Mouse (Mus musculus): ENCODE data around the gene Nmnat2. TPM values are rescaled to one million over a fixed set of nuclear protein-coding genes. Genes with fewer than 3 reads are reported as not detected.
A peak's percentile ranks its signal among the peaks of the same experiment; 100 is the strongest.
"Not testable (repeated sequence)": the region's sequence is repeated elsewhere in the genome, so short reads cannot be mapped to it uniquely, and the experiment has no call there.

Gene Nmnat2
- polyA plus RNA-seq, 1 experiment from 2014 or later, result 99.6 TPM

- no peaks in the 10 kb centered on the region for H3K9me3 ChIP-seq (ENCODE audit: control insufficient read depth, low read length)
- ATAC-seq (ENCODE audit: low read depth), result peak; percentile 21; the same call in 1 of the 2 replicates
- peaks cover 7% of the 10 kb centered on the region; the same call in 1 of the 2 replicates for H3K4me1 ChIP-seq (ENCODE audit: control insufficient read depth, insufficient read depth, low read length)
- no peak overlapping the region for H3K4me3 ChIP-seq (ENCODE audit: low read depth, low read length)
- no peak overlapping the region for H3K27ac ChIP-seq (ENCODE audit: low read depth, low read length)
- H3K27me3 ChIP-seq (ENCODE audit: control insufficient read depth, insufficient read depth, low read length), result no peaks in the 10 kb centered on the region
- no peaks in the 10 kb centered on the region for H3K36me3 ChIP-seq (ENCODE audit: control insufficient read depth, insufficient read depth, low read length)
- H3K4me2 ChIP-seq (ENCODE audit: low read depth, low read length), result no peak overlapping the region
- H3K9ac ChIP-seq (replicated peaks; ENCODE audit: low read depth, low read length), result no peak overlapping the region
- WGBS, result 60% methylated on average over 16 of the region's 16 CpGs
Measured at GRCm38 (mm10) chr1:153071563-153071962, 116.8 kb downstream of the Nmnat2 start.

DNA sequence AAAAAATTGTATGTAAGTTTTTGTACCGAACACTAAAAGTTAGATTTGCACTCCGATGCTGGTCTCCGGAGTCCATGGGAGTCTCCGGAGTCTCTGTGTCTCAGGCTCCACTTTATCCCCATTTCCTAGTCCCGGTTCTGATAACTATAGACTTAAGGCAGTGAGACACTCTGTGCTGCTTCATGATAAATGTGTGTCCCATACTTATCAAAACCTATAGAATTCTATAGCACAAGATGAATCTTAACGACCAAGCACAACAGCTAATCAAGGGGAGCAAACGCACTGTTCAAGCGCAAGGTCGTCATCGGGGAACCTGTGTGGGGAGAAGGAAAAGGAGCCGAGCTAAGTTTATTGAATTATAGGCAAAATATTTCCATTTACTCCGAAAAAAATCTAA is 117.2 kb downstream of the Nmnat2 start:
- WGBS, result 53% methylated on average over 12 of the region's 12 CpGs

GRCm38 (mm10) chr1:153072711-153073110 is 117.9 kb downstream of the Nmnat2 start:
- no peak overlapping the region for H3K27ac ChIP-seq (ENCODE audit: low read depth, low read length)
- H3K9ac ChIP-seq (replicated peaks; ENCODE audit: low read depth, low read length), result no peak overlapping the region

More for the DNA sequence above, 117.2 kb downstream of the Nmnat2 start:
- peaks cover 7% of the 10 kb centered on the region; the same call in 1 of the 2 replicates for H3K4me1 ChIP-seq (ENCODE audit: control insufficient read depth, insufficient read depth, low read length)
- no peaks in the 10 kb centered on the region for H3K27me3 ChIP-seq (ENCODE audit: control insufficient read depth, insufficient read depth, low read length)
- no peak overlapping the region for H3K4me2 ChIP-seq (ENCODE audit: low read depth, low read length)
- no peaks in the 10 kb centered on the region for H3K9me3 ChIP-seq (ENCODE audit: control insufficient read depth, low read length)
- H3K4me3 ChIP-seq (ENCODE audit: low read depth, low read length), result no peak overlapping the region
- H3K27ac ChIP-seq (ENCODE audit: low read depth, low read length), result no peak overlapping the region
- no peaks in the 10 kb centered on the region for H3K36me3 ChIP-seq (ENCODE audit: control insufficient read depth, insufficient read depth, low read length)
- H3K9ac ChIP-seq (replicated peaks; ENCODE audit: low read depth, low read length), result no peak overlapping the region
- ATAC-seq (ENCODE audit: low read depth), result no peak

GRCm38 (mm10) chr1:153073441-153073840 is 118.6 kb downstream of the Nmnat2 start:
- H3K4me2 ChIP-seq (ENCODE audit: low read depth, low read length), result no peak overlapping the region
- H3K4me3 ChIP-seq (ENCODE audit: low read depth, low read length), result no peak overlapping the region
- H3K9me3 ChIP-seq (ENCODE audit: control insufficient read depth, low read length), result no peaks in the 10 kb centered on the region
- peaks cover 7% of the 10 kb centered on the region; the same call in 1 of the 2 replicates for H3K4me1 ChIP-seq (ENCODE audit: control insufficient read depth, insufficient read depth, low read length)
- no peak overlapping the region for H3K9ac ChIP-seq (replicated peaks; ENCODE audit: low read depth, low read length)
- no peak for ATAC-seq (ENCODE audit: low read depth)
- no peaks in the 10 kb centered on the region for H3K27me3 ChIP-seq (ENCODE audit: control insufficient read depth, insufficient read depth, low read length)
- H3K27ac ChIP-seq (ENCODE audit: low read depth, low read length), result no peak overlapping the region
- no peaks in the 10 kb centered on the region for H3K36me3 ChIP-seq (ENCODE audit: control insufficient read depth, insufficient read depth, low read length)
- 18% methylated on average over 9 of the region's 9 CpGs for WGBS

More at GRCm38 (mm10) chr1:153072711-153073110, 117.9 kb downstream of the Nmnat2 start:
- no peak for ATAC-seq (ENCODE audit: low read depth)
- no peaks in the 10 kb centered on the region for H3K36me3 ChIP-seq (ENCODE audit: control insufficient read depth, insufficient read depth, low read length)
- no peaks in the 10 kb centered on the region for H3K27me3 ChIP-seq (ENCODE audit: control insufficient read depth, insufficient read depth, low read length)
- WGBS, result 45% methylated on average over 10 of the region's 10 CpGs
- H3K9me3 ChIP-seq (ENCODE audit: control insufficient read depth, low read length), result no peaks in the 10 kb centered on the region
- H3K4me2 ChIP-seq (ENCODE audit: low read depth, low read length), result no peak overlapping the region
- no peak overlapping the region for H3K4me3 ChIP-seq (ENCODE audit: low read depth, low read length)
- peaks cover 7% of the 10 kb centered on the region; the same call in 1 of the 2 replicates for H3K4me1 ChIP-seq (ENCODE audit: control insufficient read depth, insufficient read depth, low read length)

DNA sequence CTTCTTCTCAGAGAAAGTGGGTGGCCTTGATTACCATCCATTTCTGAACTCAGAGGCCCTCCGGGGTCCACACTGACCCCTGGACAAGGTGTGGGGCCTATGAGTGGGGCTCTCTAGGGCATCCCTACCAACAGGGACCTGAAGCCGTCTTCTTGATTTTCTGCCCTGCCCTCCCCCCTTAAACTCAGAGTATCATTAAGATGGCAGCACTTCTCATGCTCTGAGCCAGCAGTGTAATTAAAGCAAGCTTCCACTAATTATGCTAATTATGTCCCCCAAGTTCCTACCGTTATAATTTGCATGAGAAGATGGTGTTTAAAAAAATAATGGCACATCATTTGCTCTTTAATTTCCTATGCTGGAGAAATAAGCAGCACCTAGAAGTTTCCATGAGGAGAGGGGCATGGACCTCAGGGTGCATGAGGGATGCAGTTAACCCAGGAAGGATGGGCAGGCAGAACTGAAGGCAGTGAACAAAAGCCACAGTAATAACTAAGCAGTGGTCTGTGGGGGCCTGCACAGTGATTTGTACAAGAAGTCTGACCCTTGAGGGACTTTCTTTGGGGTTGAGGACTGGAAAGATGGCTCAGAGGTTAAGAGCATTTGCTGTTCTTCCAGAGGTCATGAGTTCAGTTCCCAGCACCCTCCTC is 120.4 kb downstream of the Nmnat2 start:
- no peaks in the 10 kb centered on the region for H3K9me3 ChIP-seq (ENCODE audit: control insufficient read depth, low read length)
- H3K9ac ChIP-seq (replicated peaks; ENCODE audit: low read depth, low read length), result no peak overlapping the region
- peak; percentile 41; the same call in 1 of the 2 replicates for ATAC-seq (ENCODE audit: low read depth)
- no peak overlapping the region for H3K4me2 ChIP-seq (ENCODE audit: low read depth, low read length)
- H3K27ac ChIP-seq (ENCODE audit: low read depth, low read length), result no peak overlapping the region; the same call in 1 of the 2 replicates
- H3K4me3 ChIP-seq (ENCODE audit: low read depth, low read length), result no peak overlapping the region
- H3K4me1 ChIP-seq (ENCODE audit: control insufficient read depth, insufficient read depth, low read length), result peaks cover 7% of the 10 kb centered on the region; the same call in 1 of the 2 replicates
- no peaks in the 10 kb centered on the region for H3K27me3 ChIP-seq (ENCODE audit: control insufficient read depth, insufficient read depth, low read length)
- H3K36me3 ChIP-seq (ENCODE audit: control insufficient read depth, insufficient read depth, low read length), result no peaks in the 10 kb centered on the region
- WGBS, result 53% methylated on average over 3 of the region's 3 CpGs

GRCm38 (mm10) chr1:153075955-153076354 is 121.2 kb downstream of the Nmnat2 start:
- no peak overlapping the region for H3K4me2 ChIP-seq (ENCODE audit: low read depth, low read length)
- peaks cover 7% of the 10 kb centered on the region; the same call in 1 of the 2 replicates for H3K4me1 ChIP-seq (ENCODE audit: control insufficient read depth, insufficient read depth, low read length)
- no peaks in the 10 kb centered on the region for H3K9me3 ChIP-seq (ENCODE audit: control insufficient read depth, low read length)
- H3K27ac ChIP-seq (ENCODE audit: low read depth, low read length), result no peak overlapping the region
- no peaks in the 10 kb centered on the region for H3K36me3 ChIP-seq (ENCODE audit: control insufficient read depth, insufficient read depth, low read length)
- WGBS, result 49% methylated on average over 6 of the region's 6 CpGs
- no peak overlapping the region for H3K4me3 ChIP-seq (ENCODE audit: low read depth, low read length)
- H3K9ac ChIP-seq (replicated peaks; ENCODE audit: low read depth, low read length), result no peak overlapping the region
- no peaks in the 10 kb centered on the region for H3K27me3 ChIP-seq (ENCODE audit: control insufficient read depth, insufficient read depth, low read length)
- no peak for ATAC-seq (ENCODE audit: low read depth)

- 89% methylated on average over 8 of the region's 14 CpGs for WGBS
- H3K27me3 ChIP-seq (ENCODE audit: control insufficient read depth, insufficient read depth, low read length); H3K9ac ChIP-seq (replicated peaks; ENCODE audit: low read depth, low read length); ATAC-seq (ENCODE audit: low read depth); H3K4me1 ChIP-seq (ENCODE audit: control insufficient read depth, insufficient read depth, low read length); H3K4me3 ChIP-seq (ENCODE audit: low read depth, low read length); H3K36me3 ChIP-seq (ENCODE audit: control insufficient read depth, insufficient read depth, low read length); H3K27ac ChIP-seq (ENCODE audit: low read depth, low read length); H3K4me2 ChIP-seq (ENCODE audit: low read depth, low read length); H3K9me3 ChIP-seq (ENCODE audit: control insufficient read depth, low read length): not testable (repeated sequence)
Measured at GRCm38 (mm10) chr1:153083233-153083632, 128.4 kb downstream of the Nmnat2 start.

GRCm38 (mm10) chr1:153084191-153084590 is 129.4 kb downstream of the Nmnat2 start:
- H3K27ac ChIP-seq (ENCODE audit: low read depth, low read length), result no peak overlapping the region
- no peak overlapping the region for H3K9ac ChIP-seq (replicated peaks; ENCODE audit: low read depth, low read length)
- peaks cover 7% of the 10 kb centered on the region for H3K36me3 ChIP-seq (ENCODE audit: control insufficient read depth, insufficient read depth, low read length)
- no peak overlapping the region for H3K4me2 ChIP-seq (ENCODE audit: low read depth, low read length)
- no peaks in the 10 kb centered on the region for H3K9me3 ChIP-seq (ENCODE audit: control insufficient read depth, low read length)
- H3K4me1 ChIP-seq (ENCODE audit: control insufficient read depth, insufficient read depth, low read length), result no peaks in the 10 kb centered on the region
- no peak; the same call in 1 of the 2 replicates for ATAC-seq (ENCODE audit: low read depth)
- H3K4me3 ChIP-seq (ENCODE audit: low read depth, low read length), result no peak overlapping the region
- no peaks in the 10 kb centered on the region for H3K27me3 ChIP-seq (ENCODE audit: control insufficient read depth, insufficient read depth, low read length)
- 53% methylated on average over 6 of the region's 6 CpGs for WGBS

- WGBS, result 94% methylated on average over 5 of the region's 5 CpGs
- H3K9ac ChIP-seq (replicated peaks; ENCODE audit: low read depth, low read length), result no peak overlapping the region
- H3K4me3 ChIP-seq (ENCODE audit: low read depth, low read length), result no peak overlapping the region
- H3K9me3 ChIP-seq (ENCODE audit: control insufficient read depth, low read length), result no peaks in the 10 kb centered on the region
- H3K4me1 ChIP-seq (ENCODE audit: control insufficient read depth, insufficient read depth, low read length), result no peaks in the 10 kb centered on the region
- ATAC-seq (ENCODE audit: low read depth), result no peak
- peaks cover 7% of the 10 kb centered on the region for H3K36me3 ChIP-seq (ENCODE audit: control insufficient read depth, insufficient read depth, low read length)
- H3K27me3 ChIP-seq (ENCODE audit: control insufficient read depth, insufficient read depth, low read length), result no peaks in the 10 kb centered on the region
- H3K4me2 ChIP-seq (ENCODE audit: low read depth, low read length), result no peak overlapping the region
- H3K27ac ChIP-seq (ENCODE audit: low read depth, low read length), result no peak overlapping the region
Measured at GRCm38 (mm10) chr1:153085198-153085597, 130.4 kb downstream of the Nmnat2 start.
